Mouse (Mus musculus): ENCODE data around the gene Smarcc2. TPM values are rescaled to one million over a fixed set of nuclear protein-coding genes. Genes with fewer than 3 reads are reported as not detected.

Gene Smarcc2
- polyA plus RNA-seq, 1 experiment from 2014 or later = 40.5 TPM

DNA sequence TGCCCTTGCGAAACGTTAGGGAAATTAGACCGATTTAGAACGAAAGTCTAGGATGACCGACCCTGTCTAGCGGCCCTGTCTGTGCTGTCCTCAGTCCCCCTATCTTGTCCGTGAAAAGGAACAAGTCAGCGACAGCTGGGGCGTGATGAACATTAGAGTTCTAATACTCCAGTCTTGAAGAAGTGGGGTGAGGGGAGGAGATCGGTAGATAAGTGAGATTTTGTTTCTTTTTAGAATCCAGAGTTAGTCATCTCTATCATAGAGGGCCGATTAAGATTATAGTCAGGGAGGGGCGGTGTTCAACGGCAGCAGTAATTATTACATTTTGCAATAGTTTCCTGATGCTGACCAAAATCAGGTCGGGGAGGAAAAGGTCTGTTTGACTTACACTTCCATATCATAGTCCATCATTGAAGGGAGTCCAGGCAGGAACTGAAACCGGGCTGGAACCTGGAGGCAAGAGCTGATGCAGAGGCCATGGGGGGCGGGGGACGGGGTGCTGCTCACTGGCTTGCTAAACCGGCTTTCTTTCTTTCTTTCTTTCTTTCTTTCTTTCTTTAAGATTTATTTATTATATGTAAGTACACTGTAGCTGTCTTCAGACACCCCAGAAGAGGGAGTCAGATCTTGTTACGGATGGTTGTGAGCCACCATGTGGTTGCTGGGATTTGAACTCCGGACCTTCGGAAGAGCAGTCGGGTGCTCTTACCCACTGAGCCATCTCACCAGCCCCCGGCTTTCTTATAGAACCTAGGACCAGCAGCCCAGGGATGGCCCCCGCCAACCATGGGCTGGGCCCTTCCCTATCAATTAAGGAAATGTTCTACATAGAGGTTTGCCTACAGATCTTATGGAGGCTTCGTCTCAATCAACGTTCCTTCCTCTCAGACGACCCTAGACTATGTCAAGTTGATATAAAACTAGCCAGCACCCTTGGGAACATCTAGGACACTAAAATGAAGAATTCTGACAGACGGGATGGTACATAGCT, 67.6 kb downstream of the Smarcc2 start:
- no peaks in the 10 kb centered on the region for H3K9me3 ChIP-seq (replicated peaks; ENCODE audit: low read length)
- H3K4me2 ChIP-seq (ENCODE audit: low read length) = peak overlapping the region; percentile 78
- WGBS = 26% methylated on average over 28 of the region's 28 CpGs
- peak overlapping the region; percentile 63 for H3K4me3 ChIP-seq (replicated peaks; ENCODE audit: low read depth, low read length)
- no peak for TF ChIP-seq CTCF (IDR thresholded peaks at IDR 0.05; ENCODE audit: low read depth)
- H3K27me3 ChIP-seq (ENCODE audit: insufficient read depth, low read length) = no peaks in the 10 kb centered on the region
- no peak for DNase-seq (ENCODE audit: low spot score)
- no peak for ATAC-seq (replicated peaks; ENCODE audit: low FRiP score, low read depth)
- 0 out of 2 replicates have a peak, but pooled peaks cover 8% of the 10 kb centered on the region for H3K4me1 ChIP-seq (replicated peaks; ENCODE audit: insufficient read depth, low read length)
- H3K9ac ChIP-seq (ENCODE audit: low read depth, low read length) = peak overlapping the region; percentile 57
- 0 out of 2 replicates have a peak overlapping the region, but pooled peaks have one; percentile 0 for H3K27ac ChIP-seq
- peaks cover 3% of the 10 kb centered on the region; the same call in 1 of the 2 replicates for H3K36me3 ChIP-seq (ENCODE audit: insufficient read depth, low read length)

- H3K27ac ChIP-seq = no peak overlapping the region
- DNase-seq (ENCODE audit: low spot score) (no peak), ATAC-seq (replicated peaks; ENCODE audit: low FRiP score, low read depth) (no peak)
- no peak overlapping the region for H3K4me2 ChIP-seq (ENCODE audit: low read length)
- H3K4me1 ChIP-seq (replicated peaks; ENCODE audit: insufficient read depth, low read length) = no peaks in the 10 kb centered on the region
- no peak overlapping the region for H3K9ac ChIP-seq (ENCODE audit: low read depth, low read length)
- no peaks in the 10 kb centered on the region for H3K36me3 ChIP-seq (ENCODE audit: insufficient read depth, low read length)
- TF ChIP-seq CTCF (IDR thresholded peaks at IDR 0.05; ENCODE audit: low read depth) = no peak
- 88% methylated on average over 2 of the region's 2 CpGs for WGBS
- H3K27me3 ChIP-seq (ENCODE audit: insufficient read depth, low read length) = no peaks in the 10 kb centered on the region
- no peak overlapping the region for H3K4me3 ChIP-seq (replicated peaks; ENCODE audit: low read depth, low read length)
- H3K9me3 ChIP-seq (replicated peaks; ENCODE audit: low read length) = no peaks in the 10 kb centered on the region
Measured at GRCm38 (mm10) chr10:128535206-128535605, 76.2 kb downstream of the Smarcc2 start.

GRCm38 (mm10) chr10:128535624-128536265, 76.7 kb downstream of the Smarcc2 start:
- H3K4me3 ChIP-seq (replicated peaks; ENCODE audit: low read depth, low read length) = no peak overlapping the region
- H3K9ac ChIP-seq (ENCODE audit: low read depth, low read length) = no peak overlapping the region
- H3K9me3 ChIP-seq (replicated peaks; ENCODE audit: low read length) = no peaks in the 10 kb centered on the region
- ATAC-seq (replicated peaks; ENCODE audit: low FRiP score, low read depth) (no peak), DNase-seq (ENCODE audit: low spot score) (no peak)
- H3K4me2 ChIP-seq (ENCODE audit: low read length) = peak overlapping the region; percentile 42
- no peak overlapping the region for H3K27ac ChIP-seq
- 73% methylated on average over 4 of the region's 4 CpGs for WGBS
- H3K4me1 ChIP-seq (replicated peaks; ENCODE audit: insufficient read depth, low read length) = no peaks in the 10 kb centered on the region
- no peak for TF ChIP-seq CTCF (IDR thresholded peaks at IDR 0.05; ENCODE audit: low read depth)
- no peaks in the 10 kb centered on the region for H3K36me3 ChIP-seq (ENCODE audit: insufficient read depth, low read length)
- no peaks in the 10 kb centered on the region for H3K27me3 ChIP-seq (ENCODE audit: insufficient read depth, low read length)

DNA sequence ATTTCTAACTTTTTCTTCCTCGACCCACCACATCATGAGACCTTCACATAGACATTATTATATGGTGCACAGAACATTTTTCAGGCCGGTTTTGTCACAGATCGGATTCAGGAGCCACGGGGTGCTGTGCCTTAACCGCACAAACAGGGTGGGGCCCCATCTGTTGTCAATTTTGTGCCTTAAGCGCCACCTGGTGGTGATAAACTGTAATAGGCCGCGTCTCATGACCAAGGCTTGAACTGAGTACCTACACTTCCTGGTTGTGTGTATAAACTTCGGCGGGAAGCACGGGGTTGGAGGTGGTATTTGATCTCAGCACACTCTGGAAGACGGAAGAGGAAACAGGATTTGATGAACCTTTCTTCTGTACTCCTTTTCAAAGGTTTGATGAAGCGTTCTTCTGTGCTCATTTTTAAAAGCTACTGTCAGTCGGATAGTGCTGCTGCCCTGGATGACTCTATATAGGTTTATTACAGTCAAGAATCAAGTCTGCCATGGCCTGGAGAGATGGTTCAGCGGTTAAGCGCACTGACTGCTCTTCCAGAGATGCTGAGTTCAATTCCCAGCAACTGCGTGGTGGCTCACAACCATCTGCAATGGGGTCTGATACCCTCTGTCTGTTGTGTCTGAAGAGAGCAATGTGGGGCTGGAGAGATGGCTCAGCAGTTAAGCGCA, 77.4 kb downstream of the Smarcc2 start:
- H3K9me3 ChIP-seq (replicated peaks; ENCODE audit: low read length) = no peaks in the 10 kb centered on the region
- H3K4me3 ChIP-seq (replicated peaks; ENCODE audit: low read depth, low read length) = no peak overlapping the region
- peak; percentile 85 for ATAC-seq (replicated peaks; ENCODE audit: low FRiP score, low read depth)
- no peaks in the 10 kb centered on the region for H3K27me3 ChIP-seq (ENCODE audit: insufficient read depth, low read length)
- no peaks in the 10 kb centered on the region for H3K4me1 ChIP-seq (replicated peaks; ENCODE audit: insufficient read depth, low read length)
- H3K36me3 ChIP-seq (ENCODE audit: insufficient read depth, low read length) = no peaks in the 10 kb centered on the region
- 13% methylated on average over 18 of the region's 18 CpGs for whole genome bisulfite sequencing
- peak overlapping the region; percentile 27; the same call in 1 of the 2 replicates for H3K9ac ChIP-seq (ENCODE audit: low read depth, low read length)
- DNase-seq (ENCODE audit: low spot score) = peak; percentile 92
- H3K27ac ChIP-seq = 0 out of 2 replicates have a peak overlapping the region, but pooled peaks have one; percentile 15
- H3K4me2 ChIP-seq (ENCODE audit: low read length) = peak overlapping the region; percentile 42
- TF ChIP-seq CTCF (IDR thresholded peaks at IDR 0.05; ENCODE audit: low read depth) = peak; percentile 97

DNA sequence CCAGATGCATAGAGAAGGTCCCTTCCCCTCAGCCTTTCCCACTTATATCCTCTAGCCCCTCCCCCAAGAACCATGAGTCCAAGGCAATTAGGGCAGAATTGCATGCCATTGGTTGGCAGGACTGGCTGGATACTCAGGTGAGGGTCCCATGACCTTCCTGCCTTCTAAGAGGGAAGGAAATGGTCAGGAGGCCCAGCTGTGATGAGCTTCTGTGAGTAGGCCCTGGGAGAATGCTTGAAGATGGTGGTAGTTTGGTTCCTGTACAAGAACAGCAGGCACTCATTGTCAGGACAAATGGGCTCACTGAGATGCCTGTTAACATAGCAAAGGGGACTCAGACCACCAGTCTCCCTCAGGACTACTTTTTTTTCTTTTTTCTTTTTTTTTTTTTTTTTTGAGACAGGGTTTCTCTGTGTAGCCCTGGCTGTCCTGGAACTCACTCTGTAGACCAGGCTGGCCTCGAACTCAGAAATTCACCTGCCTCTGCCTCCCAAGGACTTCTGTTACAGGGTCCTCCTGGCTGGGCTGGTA, 79.4 kb downstream of the Smarcc2 start:
- Histone ChIP-seq H3K9me3 (replicated peaks; ENCODE audit: low read length) (no peaks in the 10 kb centered on the region), H3K4me3 (replicated peaks; ENCODE audit: low read depth, low read length) (no peak overlapping the region), H3K4me2 (ENCODE audit: low read length) (no peak overlapping the region), H3K27me3 (ENCODE audit: insufficient read depth, low read length) (no peaks in the 10 kb centered on the region), H3K9ac (ENCODE audit: low read depth, low read length) (no peak overlapping the region), H3K27ac (no peak overlapping the region), H3K36me3 (ENCODE audit: insufficient read depth, low read length) (0 out of 2 replicates have a peak, but pooled peaks cover 3% of the 10 kb centered on the region), H3K4me1 (replicated peaks; ENCODE audit: insufficient read depth, low read length) (no peaks in the 10 kb centered on the region)
- ATAC-seq (replicated peaks; ENCODE audit: low FRiP score, low read depth) (no peak), DNase-seq (ENCODE audit: low spot score) (no peak)
- WGBS = 82% methylated on average over 1 of the region's 1 CpGs
- no peak for TF ChIP-seq CTCF (IDR thresholded peaks at IDR 0.05; ENCODE audit: low read depth)

Small RNA genes lying within 50 kb of the gene (microRNA-seq; reads per million reads assigned to microRNA genes)
- not detected for gene Mir6916
- not detected for gene Mir8105

Other genes with a start within 250 kb of the Smarcc2 start
- 31.5 and 35.1 TPM in 2 replicates for gene Spryd4, start 247.4 kb upstream of the Smarcc2 start, polyA plus RNA-seq (2015; fragmentation: Nextera tagmentation; extraction: Ambion mirVana)
- not detected in 2 replicates for gene Mip, start 233.4 kb upstream of the Smarcc2 start, polyA plus RNA-seq (2015; fragmentation: Nextera tagmentation; extraction: Ambion mirVana)
- 26.4 and 33.3 TPM in 2 replicates for gene Timeless, start 227.2 kb upstream of the Smarcc2 start, polyA plus RNA-seq (2015; fragmentation: Nextera tagmentation; extraction: Ambion mirVana)
- 0.11 and 0.34 TPM in 2 replicates for gene Apon, start 205.2 kb upstream of the Smarcc2 start, polyA plus RNA-seq (2015; fragmentation: Nextera tagmentation; extraction: Ambion mirVana)
- gene Apof, start 190.6 kb upstream of the Smarcc2 start, polyA plus RNA-seq (2015; fragmentation: Nextera tagmentation; extraction: Ambion mirVana) = 0.21 and 0.42 TPM in 2 replicates
- 9.0 and 10.9 TPM in 2 replicates for gene Stat2, start 188.7 kb upstream of the Smarcc2 start, polyA plus RNA-seq (2015; fragmentation: Nextera tagmentation; extraction: Ambion mirVana)
- gene Il23a, start 160.5 kb upstream of the Smarcc2 start, polyA plus RNA-seq (2015; fragmentation: Nextera tagmentation; extraction: Ambion mirVana) = 0.13 and 0.16 TPM in 2 replicates
- gene Pan2, start 155.9 kb upstream of the Smarcc2 start, polyA plus RNA-seq (2015; fragmentation: Nextera tagmentation; extraction: Ambion mirVana) = 26.5 and 28.5 TPM in 2 replicates
- 350 and 363 TPM in 2 replicates for gene Cnpy2, start 136.8 kb upstream of the Smarcc2 start, polyA plus RNA-seq (2015; fragmentation: Nextera tagmentation; extraction: Ambion mirVana)
- gene Cs, start 121.5 kb upstream of the Smarcc2 start, polyA plus RNA-seq (2015; fragmentation: Nextera tagmentation; extraction: Ambion mirVana) = 167 and 195 TPM in 2 replicates
- 18.3 and 19.7 TPM in 2 replicates for gene Coq10a, start 90.3 kb upstream of the Smarcc2 start, polyA plus RNA-seq (2015; fragmentation: Nextera tagmentation; extraction: Ambion mirVana)
- 6.2 TPM in 2 replicates for gene Ankrd52, start 82.1 kb upstream of the Smarcc2 start, polyA plus RNA-seq (2015; fragmentation: Nextera tagmentation; extraction: Ambion mirVana)
- gene Slc39a5, start 58.0 kb upstream of the Smarcc2 start, polyA plus RNA-seq (2015; fragmentation: Nextera tagmentation; extraction: Ambion mirVana) = 56.0 and 64.8 TPM in 2 replicates
- gene Nabp2, start 47.8 kb upstream of the Smarcc2 start, polyA plus RNA-seq (2015; fragmentation: Nextera tagmentation; extraction: Ambion mirVana) = 82.4 and 85.5 TPM in 2 replicates
- 34.9 and 39.3 TPM in 2 replicates for gene Rnf41, start 47.6 kb upstream of the Smarcc2 start, polyA plus RNA-seq (2015; fragmentation: Nextera tagmentation; extraction: Ambion mirVana)
- gene Myl6, start 34.9 kb downstream of the Smarcc2 start, polyA plus RNA-seq (2015; fragmentation: Nextera tagmentation; extraction: Ambion mirVana) = 1,410 and 1,495 TPM in 2 replicates
- gene Myl6b, start 39.4 kb downstream of the Smarcc2 start, polyA plus RNA-seq (2015; fragmentation: Nextera tagmentation; extraction: Ambion mirVana) = 3.2 and 3.7 TPM in 2 replicates
- 15.9 TPM in 2 replicates for gene Esyt1, start 66.6 kb downstream of the Smarcc2 start, polyA plus RNA-seq (2015; fragmentation: Nextera tagmentation; extraction: Ambion mirVana)
- 13.7 and 16.9 TPM in 2 replicates for gene Zc3h10, start 88.5 kb downstream of the Smarcc2 start, polyA plus RNA-seq (2015; fragmentation: Nextera tagmentation; extraction: Ambion mirVana)
- 3,897 and 4,536 TPM in 2 replicates for gene Rpl41, start 90.1 kb downstream of the Smarcc2 start, polyA plus RNA-seq (2015; fragmentation: Nextera tagmentation; extraction: Ambion mirVana)
- 124 and 132 TPM in 2 replicates for gene Pa2g4, start 106.7 kb downstream of the Smarcc2 start, polyA plus RNA-seq (2015; fragmentation: Nextera tagmentation; extraction: Ambion mirVana)
- 9.6 and 10.2 TPM in 2 replicates for gene Erbb3, start 130.4 kb downstream of the Smarcc2 start, polyA plus RNA-seq (2015; fragmentation: Nextera tagmentation; extraction: Ambion mirVana)
- 836 and 985 TPM in 2 replicates for gene Rps26, start 167.5 kb downstream of the Smarcc2 start, polyA plus RNA-seq (2015; fragmentation: Nextera tagmentation; extraction: Ambion mirVana)
- gene Ikzf4, start 186.7 kb downstream of the Smarcc2 start, polyA plus RNA-seq (2015; fragmentation: Nextera tagmentation; extraction: Ambion mirVana) = 1.4 and 1.8 TPM in 2 replicates
- 14.2 and 15.1 TPM in 2 replicates for gene Suox, start 214.8 kb downstream of the Smarcc2 start, polyA plus RNA-seq (2015; fragmentation: Nextera tagmentation; extraction: Ambion mirVana)
- gene Rab5b, start 237.0 kb downstream of the Smarcc2 start, polyA plus RNA-seq (2015; fragmentation: Nextera tagmentation; extraction: Ambion mirVana) = 57.9 and 61.7 TPM in 2 replicates
- 1.5 and 2.0 TPM in 2 replicates for gene Pmel, start 244.9 kb downstream of the Smarcc2 start, polyA plus RNA-seq (2015; fragmentation: Nextera tagmentation; extraction: Ambion mirVana)
- 55.9 and 66.3 TPM in 2 replicates for gene Cdk2, start 245.8 kb downstream of the Smarcc2 start, polyA plus RNA-seq (2015; fragmentation: Nextera tagmentation; extraction: Ambion mirVana)